Mouse (Mus musculus): ENCODE measurements around the gene Psmb9.
A peak's percentile ranks its signal among the peaks of the same experiment; 100 is the strongest.
"Not testable (repeated sequence)": the region's sequence is repeated elsewhere in the genome, so short reads cannot be mapped to it uniquely, and the experiment has no call there.

Psmb9 gene

GRCm38 (mm10) chr17:34186885-34187260 lies 691 bp downstream of the Psmb9 start:
- DNase-seq (ENCODE audit: extremely low read depth, insufficient read length, low spot score), result no peak

- DNase-seq (ENCODE audit: extremely low read depth, insufficient read length, low spot score), result no peak
These were observed 2.0 kb downstream of the Psmb9 start for GRCm38 (mm10) chr17:34185526-34185925.

GRCm38 (mm10) chr17:34183564-34184219 lies 3.9 kb downstream of the Psmb9 start:
- no peak for DNase-seq (ENCODE audit: extremely low read depth, insufficient read length, low spot score)

- no peak for DNase-seq (ENCODE audit: extremely low read depth, insufficient read length, low spot score)
These were observed 7.4 kb downstream of the Psmb9 start for GRCm38 (mm10) chr17:34179913-34180859.

GRCm38 (mm10) chr17:34179019-34179418 lies 8.5 kb downstream of the Psmb9 start:
- no peak for DNase-seq (ENCODE audit: extremely low read depth, insufficient read length, low spot score)

- DNase-seq (ENCODE audit: extremely low read depth, insufficient read length, low spot score), result no peak
These were observed 10.4 kb downstream of the Psmb9 start for GRCm38 (mm10) chr17:34177179-34177578.

- no peak for DNase-seq (ENCODE audit: extremely low read depth, insufficient read length, low spot score)
These were observed 13.5 kb downstream of the Psmb9 start for GRCm38 (mm10) chr17:34174075-34174474.

GRCm38 (mm10) chr17:34172528-34172927 lies 15.0 kb downstream of the Psmb9 start:
- DNase-seq (ENCODE audit: extremely low read depth, insufficient read length, low spot score), result no peak

- DNase-seq (ENCODE audit: extremely low read depth, insufficient read length, low spot score), result no peak
These were observed 16.6 kb downstream of the Psmb9 start for GRCm38 (mm10) chr17:34170877-34171498.

- no peak for DNase-seq (ENCODE audit: extremely low read depth, insufficient read length, low spot score)
These were observed 17.1 kb downstream of the Psmb9 start for GRCm38 (mm10) chr17:34170487-34170876.

GRCm38 (mm10) chr17:34169279-34169678 lies 18.3 kb downstream of the Psmb9 start:
- DNase-seq (ENCODE audit: extremely low read depth, insufficient read length, low spot score), result no peak

GRCm38 (mm10) chr17:34165033-34165730 lies 22.4 kb downstream of the Psmb9 start:
- no peak for DNase-seq (ENCODE audit: extremely low read depth, insufficient read length, low spot score)

- DNase-seq (ENCODE audit: extremely low read depth, insufficient read length, low spot score), result no peak
These were observed 23.2 kb downstream of the Psmb9 start for GRCm38 (mm10) chr17:34164202-34164895.

GRCm38 (mm10) chr17:34155534-34155933 lies 32.0 kb downstream of the Psmb9 start:
- no peak for DNase-seq (ENCODE audit: extremely low read depth, insufficient read length, low spot score)

GRCm38 (mm10) chr17:34152923-34153322 lies 34.6 kb downstream of the Psmb9 start, which contains the start of gene H2-DMb1:
Gene H2-DMb1 (plus strand): TSS chr17:34153072.
- DNase-seq (ENCODE audit: extremely low read depth, insufficient read length, low spot score), result peak; percentile 47

- no peak for DNase-seq (ENCODE audit: extremely low read depth, insufficient read length, low spot score)
These were observed 42.6 kb downstream of the Psmb9 start for GRCm38 (mm10) chr17:34144960-34145371.

GRCm38 (mm10) chr17:34144221-34144620 lies 43.3 kb downstream of the Psmb9 start:
- DNase-seq (ENCODE audit: extremely low read depth, insufficient read length, low spot score), result not testable (repeated sequence)

GRCm38 (mm10) chr17:34143461-34143860 lies 44.1 kb downstream of the Psmb9 start:
- no peak for DNase-seq (ENCODE audit: extremely low read depth, insufficient read length, low spot score)

GRCm38 (mm10) chr17:34143033-34143432 lies 44.5 kb downstream of the Psmb9 start, which contains the start of gene H2-DMb2:
Gene H2-DMb2 (plus strand): TSS chr17:34143307.
- DNase-seq (ENCODE audit: extremely low read depth, insufficient read length, low spot score), result no peak

- no peak for DNase-seq (ENCODE audit: extremely low read depth, insufficient read length, low spot score)
These were observed 45.0 kb downstream of the Psmb9 start for GRCm38 (mm10) chr17:34142456-34143010.
